Mouse (Mus musculus) intestine, postnatal 0 days (tissue): ENCODE measurements around the gene Ntm. TPM values are rescaled to one million over a fixed set of nuclear protein-coding genes. Genes with fewer than 3 reads are reported as not detected.

ENCODE experiments used
- ATAC-seq: fragments of 200-750 bp; cut with Nextera tagmentation; 2 replicates; pipeline ENCODE4 v1.8.0; 2017; ENCODE audit warnings: mild to moderate bottlenecking, moderate TSS enrichment, moderate library complexity
- H3K27ac ChIP-seq: fragments of 300-500 bp; sonication (generic); 2 replicates; pipeline ENCODE4 v1.5.1; 2014; ENCODE audit warnings: mild to moderate bottlenecking, low read depth, low read length, moderate library complexity
- H3K27me3 ChIP-seq: fragments of 300-500 bp; sonication (generic); replicated peaks from 2 replicates; pipeline ENCODE4 v1.6.1; 2014; ENCODE audit warnings: low read length, mixed read lengths; ENCODE audit not compliant: control insufficient read depth, insufficient read depth
- H3K36me3 ChIP-seq: fragments of 300-500 bp; sonication (generic); 2 replicates; pipeline ENCODE4 v1.6.1; 2014; ENCODE audit warnings: mild to moderate bottlenecking, moderate library complexity; ENCODE audit not compliant: control insufficient read depth, insufficient read depth
- H3K4me1 ChIP-seq: fragments of 300-500 bp; sonication (generic); replicated peaks from 2 replicates; pipeline ENCODE4 v1.6.1; 2014; ENCODE audit warnings: antibody characterized with exemption, low read length, mixed read lengths; ENCODE audit not compliant: control insufficient read depth, insufficient read depth
- H3K4me2 ChIP-seq: fragments of 300-500 bp; sonication (generic); replicated peaks from 2 replicates; pipeline ENCODE4 v1.6.1; 2014; ENCODE audit warnings: low read depth, mild to moderate bottlenecking, moderate library complexity
- H3K4me3 ChIP-seq: fragments of 300-500 bp; sonication (generic); 2 replicates; pipeline ENCODE4 v1.5.1; 2014; ENCODE audit warnings: low read depth, low read length
- H3K9ac ChIP-seq: fragments of 300-500 bp; sonication (generic); 2 replicates; pipeline ENCODE4 v1.6.1; 2014; ENCODE audit warnings: mild to moderate bottlenecking, low read depth, low read length
- H3K9me3 ChIP-seq: fragments of 300-500 bp; sonication (generic); 2 replicates; pipeline ENCODE4 v1.6.1; 2016; ENCODE audit warnings: mixed run types; ENCODE audit not compliant: control insufficient read depth
- CTCF ChIP-seq: sonication (generic); IDR thresholded peaks from 2 replicates; pipeline ENCODE4 v1.5.1; 2016; ENCODE audit warnings: low read depth, mild to moderate bottlenecking, control low read depth, antibody characterized with exemption, moderate library complexity
- WGBS: fragments of 180-500 bp; shearing (Covaris S2); extraction: QIAGEN DNeasy Blood & Tissue Kit; methylation state at CpG from one replicate; pipeline ENCODE4 v1.1.7; 2014; 5-methylcytosine and 5-hydroxymethylcytosine counted together
- polyA plus RNA-seq: library from polyadenylated mRNA; unstranded; fragments of >200 nt; fragmentation: Nextera tagmentation; extraction: Ambion mirVana; gene quantifications from 2 replicates; pipeline ENCODE4 v1.2.1, GENCODE M21; 2015

Ntm gene
- polyA plus RNA-seq, 1 experiment from 2014 or later: 1.1 TPM

DNA sequence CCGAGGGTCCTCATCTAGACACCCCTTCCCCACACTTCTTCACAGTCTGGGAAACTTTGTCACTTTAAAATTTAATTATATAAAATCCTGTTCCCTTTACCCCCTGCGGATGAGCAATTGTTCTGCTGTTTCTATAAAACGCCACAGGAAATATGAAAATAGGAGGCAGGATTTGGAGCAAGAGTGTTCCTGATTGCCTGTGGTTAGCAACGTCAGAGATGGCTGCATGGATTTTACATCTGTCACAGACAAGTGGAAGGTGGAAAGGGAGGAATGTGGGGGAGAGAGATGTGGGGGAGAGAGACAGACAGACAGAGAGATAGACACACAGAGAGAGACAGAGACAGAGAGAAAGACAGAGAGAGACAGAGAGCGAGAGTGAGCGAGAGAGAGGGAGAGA, 528.3 kb downstream of the Ntm start:
- H3K4me3 ChIP-seq: no peak overlapping the region
- H3K27ac ChIP-seq: no peak overlapping the region
- no peaks in the 10 kb centered on the region for H3K36me3 ChIP-seq
- no peaks in the 10 kb centered on the region for H3K9me3 ChIP-seq
- no peaks in the 10 kb centered on the region for H3K27me3 ChIP-seq
- H3K4me2 ChIP-seq: no peak overlapping the region
- H3K4me1 ChIP-seq: no peaks in the 10 kb centered on the region
- no peak for ATAC-seq
- no peak overlapping the region for H3K9ac ChIP-seq
- WGBS: 52% methylated on average over 6 of the region's 6 CpGs
- no peak for TF ChIP-seq CTCF

DNA sequence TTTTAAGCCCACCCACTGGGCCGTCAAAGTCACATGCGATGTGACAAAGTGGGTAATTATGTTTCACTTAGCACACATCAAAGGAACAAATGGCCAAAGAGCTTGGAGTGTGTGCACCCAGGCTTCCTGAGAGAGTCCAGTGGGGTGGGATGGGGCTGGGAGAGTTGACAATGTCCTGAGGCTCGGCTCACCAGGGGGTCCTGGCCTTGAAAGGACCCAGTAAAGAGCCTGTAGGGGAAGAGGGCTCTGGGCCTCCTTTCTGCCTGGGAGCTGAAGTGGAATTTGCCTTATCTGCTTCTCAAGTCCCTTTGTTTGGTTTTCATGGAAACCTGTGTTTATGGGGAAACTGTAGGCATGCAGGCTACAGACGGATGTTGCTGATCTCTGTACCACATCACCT, 529.0 kb downstream of the Ntm start:
- H3K9ac ChIP-seq: no peak overlapping the region
- no peak for TF ChIP-seq CTCF
- H3K36me3 ChIP-seq: no peaks in the 10 kb centered on the region
- H3K27ac ChIP-seq: no peak overlapping the region
- ATAC-seq: no peak
- no peaks in the 10 kb centered on the region for H3K27me3 ChIP-seq
- WGBS: 9% methylated on average over 4 of the region's 4 CpGs
- no peak overlapping the region for H3K4me2 ChIP-seq
- H3K9me3 ChIP-seq: no peaks in the 10 kb centered on the region
- H3K4me1 ChIP-seq: no peaks in the 10 kb centered on the region
- H3K4me3 ChIP-seq: no peak overlapping the region

DNA sequence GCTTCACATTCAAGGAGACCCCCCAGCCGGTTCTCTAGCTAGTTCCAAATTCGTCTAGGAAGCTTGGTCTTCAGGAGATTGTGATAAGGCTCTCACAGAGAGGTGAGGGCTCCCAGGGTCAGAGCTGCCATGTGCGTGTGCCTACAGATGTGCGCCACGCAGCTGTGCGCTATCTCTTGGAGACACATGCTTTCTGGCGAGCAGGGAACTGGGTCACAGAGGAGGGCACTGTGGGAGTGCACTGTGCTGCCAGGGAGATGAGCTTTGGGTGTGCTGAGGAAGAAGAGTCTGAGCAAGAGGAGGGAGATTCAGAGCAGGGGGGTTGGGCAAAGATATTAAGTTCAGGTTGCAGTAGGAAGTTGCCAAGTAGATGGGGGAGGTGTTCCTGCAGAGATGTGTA, 529.8 kb downstream of the Ntm start:
- no peaks in the 10 kb centered on the region for H3K27me3 ChIP-seq
- no peak overlapping the region for H3K9ac ChIP-seq
- no peaks in the 10 kb centered on the region for H3K9me3 ChIP-seq
- H3K27ac ChIP-seq: no peak overlapping the region
- no peaks in the 10 kb centered on the region for H3K36me3 ChIP-seq
- no peak for TF ChIP-seq CTCF
- no peak overlapping the region for H3K4me3 ChIP-seq
- 51% methylated on average over 7 of the region's 7 CpGs for WGBS
- no peak overlapping the region for H3K4me2 ChIP-seq
- no peak for ATAC-seq
- no peaks in the 10 kb centered on the region for H3K4me1 ChIP-seq

DNA sequence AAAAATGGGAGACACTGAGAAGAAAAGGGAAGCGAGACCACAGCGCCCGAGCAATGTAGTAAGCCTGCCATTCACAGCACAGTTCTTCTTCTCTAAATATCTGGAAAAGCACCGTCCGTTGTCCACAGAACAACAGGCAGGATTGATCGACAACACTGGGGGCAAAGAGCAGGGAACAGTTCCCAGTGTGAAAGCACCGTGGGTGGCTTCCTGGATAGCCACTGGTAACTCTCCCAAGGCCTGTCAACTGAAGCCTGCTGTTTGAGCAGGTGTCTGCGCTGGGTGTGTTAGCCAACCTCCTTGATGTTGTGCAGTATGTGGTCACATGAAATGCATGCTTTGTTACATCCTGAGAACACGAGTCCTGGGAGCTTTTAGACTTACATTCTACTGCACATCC, 531.4 kb downstream of the Ntm start:
- Histone ChIP-seq H3K4me1 (no peaks in the 10 kb centered on the region), H3K9ac (no peak overlapping the region), H3K4me3 (no peak overlapping the region), H3K27me3 (no peaks in the 10 kb centered on the region), H3K9me3 (no peaks in the 10 kb centered on the region), H3K4me2 (no peak overlapping the region), H3K27ac (no peak overlapping the region), H3K36me3 (no peaks in the 10 kb centered on the region)
- no peak for ATAC-seq
- no peak for TF ChIP-seq CTCF
- 82% methylated on average over 9 of the region's 9 CpGs for WGBS

DNA sequence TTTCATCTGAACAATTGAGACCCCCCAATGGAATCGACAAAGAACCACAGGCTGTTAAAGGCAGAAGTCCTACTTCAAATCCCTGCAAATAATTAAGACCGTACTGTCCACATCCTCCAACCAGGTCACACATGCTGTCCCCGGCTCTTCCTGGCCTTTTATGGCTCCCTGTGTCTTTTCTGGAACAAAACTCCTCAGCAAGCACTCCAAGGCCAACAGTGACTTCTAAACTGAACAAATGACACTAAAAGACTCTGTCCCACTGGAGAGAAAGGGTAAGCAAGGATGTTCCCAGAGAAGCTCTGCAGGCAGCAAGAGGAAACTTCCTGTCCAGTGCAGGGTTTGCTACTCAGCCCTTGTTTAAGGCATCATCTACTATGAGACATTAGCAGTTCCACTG, 532.8 kb downstream of the Ntm start:
- H3K9ac ChIP-seq: no peak overlapping the region
- H3K9me3 ChIP-seq: no peaks in the 10 kb centered on the region
- no peak for ATAC-seq
- no peak overlapping the region for H3K4me2 ChIP-seq
- 74% methylated on average over 3 of the region's 3 CpGs for WGBS
- H3K4me1 ChIP-seq: no peaks in the 10 kb centered on the region
- H3K36me3 ChIP-seq: no peaks in the 10 kb centered on the region
- H3K4me3 ChIP-seq: no peak overlapping the region
- no peak for TF ChIP-seq CTCF
- no peak overlapping the region for H3K27ac ChIP-seq
- no peaks in the 10 kb centered on the region for H3K27me3 ChIP-seq

DNA sequence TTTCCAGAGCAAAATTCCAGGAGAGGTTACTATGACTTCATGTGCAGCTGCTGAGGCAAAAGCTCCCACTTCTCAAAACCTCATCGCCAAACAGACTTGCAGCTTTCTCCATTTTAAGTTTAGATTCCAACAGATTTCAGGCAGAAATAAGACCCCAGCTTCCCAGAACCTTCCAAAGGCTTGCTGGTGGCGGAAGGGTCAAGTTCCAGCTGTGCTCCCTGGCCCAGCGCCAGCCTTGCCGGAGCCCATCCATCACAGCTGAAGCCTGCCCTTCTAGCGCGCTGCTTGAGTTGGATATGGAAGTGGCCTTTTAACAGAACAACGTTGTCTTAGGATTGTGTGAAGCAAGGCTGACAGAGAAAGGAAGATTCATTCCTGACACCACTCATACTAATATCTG, 534.6 kb downstream of the Ntm start:
- Histone ChIP-seq H3K4me3 (no peak overlapping the region), H3K27me3 (no peaks in the 10 kb centered on the region), H3K4me1 (no peaks in the 10 kb centered on the region), H3K9me3 (no peaks in the 10 kb centered on the region), H3K9ac (no peak overlapping the region), H3K36me3 (no peaks in the 10 kb centered on the region), H3K27ac (no peak overlapping the region), H3K4me2 (no peak overlapping the region)
- no peak for TF ChIP-seq CTCF
- ATAC-seq: no peak
- WGBS: 42% methylated on average over 7 of the region's 7 CpGs

DNA sequence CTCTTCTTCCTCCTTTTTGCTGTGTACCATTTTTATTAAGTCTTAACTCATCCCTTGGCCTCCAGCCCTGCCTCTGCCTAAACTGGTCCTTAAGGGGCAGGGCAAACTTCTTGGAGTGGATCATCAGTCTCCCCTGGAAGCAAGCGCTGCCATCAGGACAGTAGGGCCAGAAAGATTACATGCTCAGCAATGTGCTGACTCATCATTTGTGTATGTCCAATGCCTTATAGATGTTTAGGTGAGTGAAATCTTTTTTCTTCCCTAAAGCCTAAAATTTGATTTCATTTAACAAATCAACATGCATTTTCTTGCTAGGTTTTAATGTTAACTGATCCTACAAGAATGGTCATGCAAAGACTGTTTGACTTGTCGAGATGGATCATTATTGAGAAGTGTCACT, 536.7 kb downstream of the Ntm start:
- ATAC-seq: no peak
- no peaks in the 10 kb centered on the region for H3K4me1 ChIP-seq
- WGBS: 97% methylated on average over 2 of the region's 2 CpGs
- H3K4me3 ChIP-seq: no peak overlapping the region
- H3K27me3 ChIP-seq: no peaks in the 10 kb centered on the region
- no peak for TF ChIP-seq CTCF
- H3K27ac ChIP-seq: no peak overlapping the region
- H3K4me2 ChIP-seq: no peak overlapping the region
- H3K9me3 ChIP-seq: no peaks in the 10 kb centered on the region
- no peak overlapping the region for H3K9ac ChIP-seq
- no peaks in the 10 kb centered on the region for H3K36me3 ChIP-seq
